Mouse (Mus musculus) monocyte, adult 2 months (primary cell): Measurements from ENCODE around the gene Mgmt.

Experiments used
- DNase-seq, 2 experiments: peaks; one replicate each; pipeline ENCODE4 v3.0.0; 2022; ENCODE audit warnings: low spot score in 2 of 2, low read depth in 1 of 2

Mgmt gene

DNA sequence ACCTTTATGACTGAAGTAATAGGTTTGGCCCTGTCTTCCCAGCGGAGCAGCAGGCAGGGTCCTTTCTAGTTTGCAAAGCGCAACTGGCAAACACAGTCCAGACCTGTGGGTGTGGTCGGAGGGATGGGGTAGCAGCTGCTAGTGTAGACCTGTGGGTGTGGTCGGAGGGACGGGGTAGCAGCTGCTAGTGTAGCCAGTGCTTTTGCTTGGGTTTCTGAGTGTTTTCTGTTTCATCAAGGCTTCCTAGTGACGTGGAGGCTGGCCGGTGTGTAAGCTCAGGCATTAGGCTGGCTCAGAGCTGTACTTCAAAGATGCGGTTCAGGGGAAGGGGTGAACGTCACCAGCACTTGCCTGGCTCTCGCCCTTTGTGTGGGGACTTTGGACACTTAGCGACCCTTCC is 106.3 kb downstream of the Mgmt start:
- DNase-seq = no peak

DNA sequence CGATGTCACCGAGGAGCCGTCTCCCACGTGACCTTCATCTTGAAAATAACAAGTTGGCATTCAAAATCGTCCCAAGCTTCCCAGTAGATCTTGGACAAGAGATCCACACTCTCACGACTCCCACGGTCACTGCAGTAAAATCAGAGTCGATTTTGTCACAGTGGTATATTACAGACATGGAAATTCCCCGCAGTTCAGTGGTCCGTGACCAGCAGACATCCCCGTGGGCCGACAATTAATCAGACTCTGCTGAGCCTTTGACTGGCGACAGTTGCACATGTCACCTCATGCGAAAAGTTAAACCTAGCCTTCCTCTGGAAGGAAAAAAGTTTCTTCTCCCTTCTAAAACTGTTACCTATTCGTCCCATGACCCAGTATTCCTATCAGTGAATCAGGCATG is 106.8 kb downstream of the Mgmt start:
- no peak for DNase-seq

DNA sequence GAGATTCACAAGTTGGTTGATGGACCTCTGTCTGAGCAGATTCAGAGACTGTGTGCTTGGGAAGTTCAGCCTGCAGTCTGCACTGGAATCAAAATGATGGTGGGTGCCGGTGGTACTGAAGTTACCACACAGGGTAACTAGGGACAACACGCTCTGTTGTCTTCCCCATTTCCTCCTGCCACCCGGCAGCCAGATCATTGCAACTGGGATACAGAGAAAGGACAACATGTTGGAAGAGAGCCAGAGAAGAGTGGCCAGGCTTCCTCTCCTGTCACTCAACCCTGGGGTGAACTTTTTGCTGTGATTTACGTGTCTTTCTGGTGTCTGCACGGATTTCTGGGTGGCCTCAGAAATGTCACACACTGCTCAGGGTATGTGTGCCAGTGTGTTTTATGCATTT is 107.4 kb downstream of the Mgmt start:
- no peak for DNase-seq

DNA sequence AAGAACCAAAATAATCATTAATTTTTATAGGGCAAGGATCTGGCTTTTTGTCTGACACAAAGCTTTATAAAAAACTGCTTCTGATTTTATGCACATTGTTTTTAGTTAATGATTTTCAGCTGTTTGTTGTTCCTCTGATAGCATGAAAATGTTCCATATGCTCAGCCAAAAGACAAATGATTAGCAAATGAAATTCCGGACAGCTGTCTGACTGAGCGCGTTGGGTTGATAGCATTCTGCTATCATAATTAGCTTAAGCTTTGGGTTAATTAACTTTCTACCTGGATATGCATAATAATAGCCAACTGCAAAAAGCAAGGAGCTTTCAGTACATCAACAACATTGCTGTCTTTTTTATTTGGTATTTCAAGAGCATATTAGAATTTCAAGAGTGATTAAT is 108.0 kb downstream of the Mgmt start:
- no peak for DNase-seq

DNA sequence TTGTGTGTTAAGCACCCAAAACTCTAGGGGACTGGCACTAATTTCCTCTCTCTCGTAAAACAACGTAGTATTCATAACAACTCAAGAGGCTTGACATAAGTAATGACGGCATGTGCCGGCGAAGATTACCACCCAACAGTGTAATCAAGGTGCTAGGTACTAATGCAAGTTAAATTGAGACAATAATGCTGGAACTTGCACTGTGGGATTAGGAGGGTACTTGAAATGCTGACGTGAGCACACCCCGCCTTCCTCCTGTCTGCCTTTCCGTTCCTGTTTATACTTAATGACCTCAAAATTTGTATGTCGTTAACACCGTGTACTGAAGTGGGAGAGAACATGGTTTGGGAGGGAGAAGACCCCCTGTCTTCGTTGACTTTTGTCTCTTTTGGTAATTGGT is 110.9 kb downstream of the Mgmt start:
- DNase-seq = no peak

DNA sequence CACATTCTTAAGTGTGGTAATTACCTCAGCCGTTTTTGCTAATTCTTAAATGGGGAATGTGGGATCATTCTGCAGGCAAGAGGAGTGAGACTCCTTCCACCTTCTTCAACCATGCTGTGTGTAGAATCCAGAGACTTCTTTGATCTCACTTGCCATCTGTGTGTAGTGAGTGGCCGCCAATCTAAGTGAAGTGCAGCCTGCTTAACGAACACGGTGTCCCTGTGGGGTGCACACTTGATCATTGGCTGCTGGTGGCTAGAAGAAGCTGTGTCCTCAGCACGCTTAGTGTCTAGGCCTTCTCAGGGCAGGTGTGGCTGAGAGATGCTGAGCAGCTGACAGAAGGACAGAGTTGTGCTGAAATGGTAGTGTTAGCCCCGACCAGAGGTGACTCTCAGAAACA is 113.9 kb downstream of the Mgmt start:
- DNase-seq = no peak

DNA sequence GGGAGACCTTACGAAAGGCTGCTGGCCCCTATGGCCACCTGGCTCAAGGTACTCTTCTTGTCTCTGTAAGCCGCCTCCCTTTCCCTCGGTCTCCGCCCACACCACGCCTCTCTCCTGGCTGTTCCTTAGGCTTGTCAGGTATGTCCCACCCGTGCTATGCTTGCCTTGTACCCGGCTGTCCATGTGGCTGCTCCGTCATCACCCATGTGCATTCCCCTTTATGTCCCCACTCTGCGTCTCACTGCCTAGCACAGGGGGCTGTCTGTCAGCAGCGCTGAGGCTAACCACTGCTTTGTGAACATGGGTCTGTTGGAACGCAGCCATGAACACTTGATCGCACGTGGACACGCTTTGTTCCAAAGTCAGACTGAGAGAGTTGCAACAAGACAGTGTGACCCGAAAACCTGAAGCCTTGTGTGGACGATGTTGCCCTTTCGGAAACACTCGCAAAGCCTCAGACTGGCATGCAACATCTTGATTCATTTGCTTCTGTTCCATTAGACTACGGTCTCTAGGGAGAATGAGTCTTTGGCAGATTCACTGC is 115.4 kb downstream of the Mgmt start:
- DNase-seq = no peak

DNA sequence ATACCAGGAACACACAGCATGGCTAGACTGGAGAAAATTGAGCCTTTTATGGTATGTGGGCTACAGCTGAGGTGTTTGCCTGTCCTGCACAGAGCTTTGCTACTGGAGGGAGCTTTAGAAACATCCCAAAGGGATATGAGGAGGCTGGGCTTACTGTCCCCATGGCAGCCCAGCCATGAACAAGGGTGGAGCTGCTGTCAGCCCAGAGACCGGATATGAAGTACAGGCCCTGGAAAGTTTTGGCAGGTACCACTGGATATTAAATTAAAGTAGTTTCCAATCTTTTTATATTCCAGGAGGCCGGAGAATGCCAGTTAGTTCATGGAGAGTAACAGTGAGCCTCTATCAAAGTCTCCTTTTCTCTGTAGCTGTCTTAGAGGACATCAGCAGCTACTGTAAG is 116.0 kb downstream of the Mgmt start:
- DNase-seq = no peak

DNA sequence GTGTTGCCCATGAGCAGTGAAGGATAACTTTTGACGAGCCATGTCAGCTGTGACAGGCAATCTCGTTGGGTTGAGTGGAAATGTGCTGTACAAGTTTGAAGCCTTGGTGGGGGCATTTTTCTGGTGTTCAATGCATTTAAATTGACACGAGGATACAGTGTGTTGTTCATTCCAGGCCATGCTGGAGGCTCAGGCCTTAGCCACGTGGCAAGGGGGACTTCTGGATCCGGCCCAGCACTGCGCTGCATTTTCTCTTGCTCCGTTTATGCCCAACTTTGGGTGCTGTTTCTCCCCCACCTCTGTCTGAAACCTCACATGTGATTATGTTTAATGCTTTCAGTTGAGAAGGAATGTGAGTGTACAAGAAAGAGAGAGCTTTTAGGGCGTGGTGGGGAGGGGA is 118.3 kb downstream of the Mgmt start:
- DNase-seq = no peak

DNA sequence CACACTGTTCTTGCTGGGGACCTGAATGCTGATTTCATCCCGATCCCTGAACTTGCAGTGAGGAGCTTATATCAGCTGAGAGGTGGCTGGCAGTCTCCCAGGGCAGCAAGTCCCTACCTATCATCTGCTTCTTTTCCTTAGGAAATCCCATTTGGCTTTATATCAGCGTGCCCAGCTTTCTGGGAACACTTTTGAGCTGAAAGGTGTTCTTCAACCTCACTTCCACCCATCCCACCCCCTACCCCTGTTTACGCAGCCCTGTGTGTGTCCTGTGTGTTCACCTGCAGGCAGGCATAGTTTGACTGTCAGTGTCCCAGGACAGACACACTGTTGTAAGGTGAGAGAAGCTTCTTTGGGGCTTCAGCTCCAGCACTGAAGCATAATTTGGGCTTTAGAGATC is 119.0 kb downstream of the Mgmt start:
- DNase-seq = no peak

DNA sequence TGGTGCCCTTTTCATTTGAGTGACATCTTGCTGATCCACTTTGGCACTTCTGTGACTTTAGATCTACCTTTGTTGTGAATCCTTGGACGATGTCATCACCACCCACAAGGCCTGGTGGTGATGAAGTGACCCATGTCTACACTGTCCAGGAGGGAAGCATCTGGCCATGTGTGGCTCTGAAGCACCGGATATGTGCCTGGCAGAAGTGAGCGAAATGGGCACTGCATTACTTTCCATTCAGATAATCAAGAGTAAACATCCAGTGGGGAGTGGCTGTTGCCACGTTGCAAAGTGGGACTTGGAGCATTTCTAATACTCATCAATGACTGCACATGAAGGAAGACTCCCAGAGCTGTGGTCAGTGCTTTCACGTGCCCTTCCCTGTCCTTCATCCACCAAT is 124.2 kb downstream of the Mgmt start:
- DNase-seq = no peak

DNA sequence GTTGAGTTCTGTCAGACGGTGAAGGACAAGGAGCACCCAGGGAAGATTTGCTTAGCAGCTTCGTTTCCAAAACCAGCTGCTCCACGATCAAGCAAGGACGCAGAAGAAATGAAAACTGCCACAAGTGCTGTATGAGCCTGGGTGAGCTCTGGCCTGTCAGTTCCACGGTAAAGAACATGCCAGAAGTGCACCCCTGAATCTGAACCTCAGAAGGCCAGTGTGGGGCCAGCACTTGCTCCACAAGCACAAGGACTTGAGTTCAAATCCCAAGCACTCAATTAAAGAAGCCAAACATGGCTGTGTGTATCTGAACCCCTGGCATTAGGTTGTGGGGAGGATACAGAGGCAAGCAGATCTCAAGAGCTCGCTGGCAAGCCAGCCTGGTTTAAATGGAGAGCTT is 125.8 kb downstream of the Mgmt start:
- DNase-seq = no peak

DNA sequence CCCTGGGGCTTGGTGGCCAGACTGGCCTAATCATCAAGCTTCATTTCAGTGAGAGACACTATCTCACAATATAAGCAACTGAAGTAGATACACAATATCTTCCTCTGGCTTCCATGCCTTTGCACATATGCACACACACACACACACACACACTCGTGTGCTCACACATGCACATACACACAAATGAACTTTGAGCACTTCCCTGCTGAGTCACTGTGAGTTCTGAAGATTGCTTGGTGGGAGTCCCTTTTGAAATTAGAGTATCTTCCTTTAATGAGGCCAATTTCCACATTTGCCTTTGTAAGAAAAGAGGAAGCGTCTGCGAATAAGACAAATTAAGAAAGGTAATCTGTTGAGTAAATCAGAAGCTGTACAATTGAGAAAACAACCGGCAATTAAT is 136.4 kb downstream of the Mgmt start:
- no peak for DNase-seq

DNA sequence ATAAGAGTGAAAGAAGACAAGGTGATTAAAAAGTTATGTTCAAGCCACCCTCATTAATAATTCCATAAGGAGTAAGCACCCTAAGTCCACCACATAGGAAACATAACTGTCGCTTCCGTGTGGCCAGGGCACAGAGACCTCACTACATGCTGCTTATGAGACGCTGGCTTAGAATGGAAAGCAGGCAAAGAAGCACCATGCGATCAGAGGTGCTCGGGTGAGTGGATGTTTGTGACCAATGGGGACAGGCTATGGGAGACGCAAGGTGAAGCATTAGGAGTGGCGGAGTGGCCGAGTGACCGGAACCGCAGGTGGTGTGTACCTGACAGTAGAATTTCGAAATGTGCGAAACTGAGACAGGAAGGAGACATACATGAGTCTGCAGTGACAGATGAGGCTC is 138.8 kb downstream of the Mgmt start:
- DNase-seq = no peak

DNA sequence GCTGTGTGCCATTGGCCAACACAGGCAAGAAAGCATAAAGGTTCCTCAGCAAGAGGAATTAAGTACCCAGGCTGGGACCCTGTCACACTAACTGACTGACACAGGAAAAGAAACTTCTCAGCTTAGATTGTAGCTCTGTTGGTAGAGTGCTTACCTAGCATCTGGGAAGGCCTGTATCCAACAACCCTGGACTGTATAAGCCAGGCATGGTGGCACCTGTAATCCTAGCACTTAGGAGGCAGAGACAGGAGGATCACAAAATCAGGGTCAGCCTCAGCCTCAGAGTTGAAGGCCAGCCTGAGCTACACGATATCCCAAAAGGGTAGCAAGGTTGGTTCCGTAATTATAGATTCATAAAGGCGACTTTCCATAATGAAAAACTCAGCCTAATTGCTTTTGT is 140.6 kb downstream of the Mgmt start:
- no peak for DNase-seq

DNA sequence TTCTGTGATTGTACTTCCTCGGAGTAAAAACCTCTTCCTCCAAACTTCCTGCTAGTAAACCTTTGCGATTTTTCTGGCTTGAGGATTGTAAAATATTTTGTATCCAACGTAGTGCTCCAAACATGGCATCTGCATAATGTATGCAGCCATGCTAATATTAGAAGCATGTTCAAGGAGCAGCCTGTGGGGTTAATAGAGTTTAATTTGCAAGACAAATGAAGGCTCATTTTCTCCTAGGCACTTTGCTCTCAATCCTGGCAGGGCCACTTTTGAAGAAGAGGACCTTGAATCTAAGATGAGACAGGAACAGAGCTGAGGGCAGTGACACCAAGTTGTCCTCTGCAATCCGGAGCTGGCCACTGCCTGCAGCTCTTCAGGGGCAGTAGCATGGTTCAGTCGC is 141.5 kb downstream of the Mgmt start:
- DNase-seq = no peak

DNA sequence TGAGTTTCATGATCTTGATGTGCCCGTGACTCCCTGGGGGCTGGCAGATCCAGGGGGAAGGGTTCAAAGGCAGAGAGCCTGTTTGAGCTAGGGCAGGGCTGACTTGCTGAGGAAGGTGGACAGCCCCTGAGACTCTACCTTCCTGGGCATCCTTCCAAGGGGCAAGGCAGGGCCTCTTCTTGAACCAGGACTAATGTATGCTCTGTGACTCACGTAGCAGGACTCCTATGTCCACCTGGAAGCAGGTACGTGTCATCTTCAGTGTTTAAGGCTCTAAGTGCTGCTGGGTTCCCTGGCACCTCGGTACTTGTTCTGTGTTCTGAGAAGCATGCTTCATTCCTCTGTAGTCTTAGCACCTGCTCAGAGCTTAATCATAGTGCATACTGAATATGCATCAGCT is 143.1 kb downstream of the Mgmt start:
- no peak for DNase-seq

DNA sequence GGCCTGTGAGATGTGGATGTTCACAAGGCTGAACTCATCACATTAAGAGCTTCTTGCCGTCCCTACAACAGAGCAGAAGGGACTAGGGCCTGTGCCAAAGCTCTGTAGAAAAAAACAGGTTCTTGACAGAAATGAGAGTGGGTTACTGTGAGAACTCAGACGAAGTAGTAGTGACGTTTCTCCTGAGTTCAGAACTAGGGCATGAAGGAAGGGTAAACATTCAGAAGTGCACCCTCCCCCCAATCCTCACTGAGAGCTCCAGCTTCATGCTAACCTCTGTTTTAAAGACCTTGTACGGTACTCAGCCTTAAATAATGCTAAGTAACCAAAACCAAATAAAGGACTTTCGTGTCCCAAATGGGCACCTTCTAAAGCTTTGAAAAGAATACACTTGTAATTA is 143.5 kb downstream of the Mgmt start:
- no peak for DNase-seq

DNA sequence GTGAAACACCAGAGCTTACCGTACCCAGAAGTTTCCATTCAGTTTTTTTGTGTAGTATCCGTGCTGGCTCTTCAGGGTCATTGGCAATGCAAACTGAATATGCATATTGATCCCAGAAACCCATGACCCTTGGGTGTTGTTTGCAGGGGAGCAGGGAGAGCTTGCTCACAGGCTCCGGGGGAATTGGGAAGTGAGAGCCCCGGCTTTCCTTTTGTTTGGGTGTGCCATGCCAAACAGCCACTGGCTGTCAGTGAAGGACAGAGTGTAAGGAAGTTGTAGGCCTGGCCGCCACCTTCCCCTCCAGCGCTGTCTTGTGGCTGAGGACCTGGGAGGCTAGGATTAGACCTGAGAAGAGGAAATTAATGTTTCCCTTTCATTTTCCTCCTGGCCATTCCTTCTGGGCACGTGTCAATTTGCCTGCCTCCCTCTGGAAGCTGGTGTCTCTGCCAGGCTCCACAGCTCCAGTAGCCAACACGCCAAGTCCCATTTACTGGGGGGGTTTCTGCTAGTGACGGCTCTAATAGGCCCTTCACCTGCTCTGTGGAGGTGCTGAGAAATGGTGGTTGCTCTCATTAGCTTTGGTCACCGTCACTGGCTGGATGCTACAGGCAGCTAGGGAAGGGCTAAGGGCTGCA is 144.0 kb downstream of the Mgmt start:
- DNase-seq = no peak

DNA sequence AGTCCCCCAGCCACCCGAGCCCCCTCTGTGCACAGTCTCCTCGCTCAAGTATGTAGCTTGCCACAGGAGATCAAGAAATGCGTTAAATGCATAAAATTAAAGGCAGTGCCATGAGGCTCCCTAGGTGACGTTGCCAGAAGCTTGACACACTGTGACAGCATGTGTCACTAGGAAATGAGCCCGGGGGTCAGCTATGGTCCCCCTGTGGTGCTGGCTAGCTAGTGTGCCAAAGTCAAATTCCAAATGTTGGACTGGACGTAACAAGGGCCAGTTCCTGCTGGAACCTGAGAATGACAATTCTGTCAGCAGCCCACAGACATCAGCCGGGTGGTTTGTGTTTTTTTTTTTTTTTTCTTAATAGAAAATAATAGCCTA is 144.5 kb downstream of the Mgmt start:
- no peak for DNase-seq

DNA sequence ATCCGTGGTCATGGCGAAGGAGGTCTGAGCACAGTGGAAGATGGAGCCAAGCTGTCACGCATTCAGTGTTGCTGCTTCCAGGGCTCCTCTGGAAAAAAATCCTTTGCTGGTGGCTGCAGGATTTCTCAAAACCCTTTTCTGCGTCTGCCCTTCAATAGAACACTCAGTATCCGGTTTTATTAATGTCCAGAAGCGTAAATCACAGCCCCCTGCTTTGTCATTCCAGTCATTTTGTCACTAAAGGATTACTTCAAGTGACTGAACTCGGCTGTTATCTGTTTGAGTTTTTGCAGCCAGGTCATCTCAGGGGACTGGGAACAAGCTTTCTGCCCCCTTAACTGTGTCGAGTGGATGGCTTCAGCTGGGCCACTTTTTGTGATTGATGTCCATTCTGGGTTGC is 146.2 kb downstream of the Mgmt start:
- DNase-seq = no peak

DNA sequence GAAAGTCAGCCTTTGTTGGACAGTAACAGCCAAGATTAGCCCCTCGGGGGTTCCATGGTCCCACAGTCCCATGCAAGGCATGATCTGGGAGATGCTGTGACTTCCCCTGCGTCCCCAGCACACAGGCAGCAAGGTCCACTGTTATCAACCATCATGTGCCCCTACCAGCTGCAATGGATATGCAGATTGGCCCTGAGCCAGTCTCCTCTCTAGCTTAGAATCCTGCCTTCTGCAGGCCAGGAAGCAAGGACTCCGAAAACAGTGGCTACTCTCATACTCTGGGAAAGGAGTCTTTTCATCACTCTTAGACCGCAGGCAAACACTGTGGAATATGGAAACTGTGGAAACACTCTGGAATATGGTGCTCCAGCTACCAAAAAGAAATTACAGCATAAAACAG is 152.5 kb downstream of the Mgmt start:
- no peak for DNase-seq

DNA sequence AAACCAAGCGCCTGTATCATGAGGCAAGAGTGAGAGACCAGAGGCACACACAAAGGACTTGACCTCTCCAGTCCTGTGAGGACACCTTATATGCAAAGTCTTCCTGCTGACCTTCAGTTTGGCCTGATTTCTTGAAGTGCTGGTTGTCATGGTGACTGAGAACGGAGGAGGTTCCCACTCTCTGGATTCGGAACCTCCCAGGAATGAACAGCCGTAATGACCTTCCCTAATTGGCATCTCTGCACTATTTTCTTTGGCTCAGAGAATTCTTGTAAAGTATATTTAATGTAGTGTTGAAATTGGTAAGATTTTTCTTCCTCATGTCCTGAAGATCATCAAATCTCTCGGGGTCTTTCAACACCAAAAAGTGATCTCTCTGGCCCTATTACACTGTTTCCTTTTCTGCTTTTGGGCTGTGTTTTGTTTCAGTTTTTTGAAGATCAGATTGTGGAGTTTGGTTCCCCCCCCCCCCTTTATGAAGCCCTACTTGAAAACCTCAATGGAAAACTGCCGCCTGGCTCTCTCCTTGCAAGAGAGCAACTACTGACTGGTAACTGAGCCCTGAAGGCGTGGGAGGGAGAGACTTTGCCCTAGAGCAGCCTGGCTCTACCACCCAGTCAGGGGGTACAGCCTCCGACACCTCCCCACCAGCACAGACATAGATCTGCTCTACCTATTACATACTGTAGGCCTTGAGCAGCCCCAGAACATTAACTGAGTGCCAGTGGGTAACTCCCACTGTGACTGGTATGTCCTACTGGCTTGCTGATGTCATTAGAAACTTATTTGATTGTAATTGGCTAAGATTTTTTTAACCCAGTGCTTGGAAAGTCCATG is 153.9 kb downstream of the Mgmt start:
- no peak for DNase-seq
